Mouse (Mus musculus): ENCODE data around the gene Rab3ip. TPM values are rescaled to one million over a fixed set of nuclear protein-coding genes. Genes with fewer than 3 reads are reported as not detected.

The Rab3ip gene
- polyA plus RNA-seq, 1 experiment from 2014 or later: 42.6 TPM

- H3K4me1 ChIP-seq: no peaks in the 10 kb centered on the region
- no peak for ATAC-seq (ENCODE audit: low FRiP score)
- H3K27me3 ChIP-seq: no peaks in the 10 kb centered on the region
- 95% methylated on average over 9 of the region's 9 CpGs for WGBS
- no peak overlapping the region for H3K27ac ChIP-seq
- H3K4me2 ChIP-seq: no peak overlapping the region
- no peak overlapping the region for H3K9ac ChIP-seq
- H3K4me3 ChIP-seq (replicated peaks): no peak overlapping the region
- H3K36me3 ChIP-seq (replicated peaks): peaks cover 77% of the 10 kb centered on the region
- H3K9me3 ChIP-seq: no peaks in the 10 kb centered on the region
Observed at GRCm38 (mm10) chr10:116912850-116913249, 37.7 kb downstream of the Rab3ip start.

- Histone ChIP-seq H3K9ac (no peak overlapping the region), H3K4me1 (no peaks in the 10 kb centered on the region), H3K4me2 (no peak overlapping the region), H3K36me3 (replicated peaks) (peaks cover 87% of the 10 kb centered on the region), H3K27ac (no peak overlapping the region), H3K4me3 (replicated peaks) (no peak overlapping the region), H3K9me3 (no peaks in the 10 kb centered on the region), H3K27me3 (no peaks in the 10 kb centered on the region)
- ATAC-seq (ENCODE audit: low FRiP score): no peak
- 87% methylated on average over 15 of the region's 15 CpGs for WGBS
Observed at GRCm38 (mm10) chr10:116908901-116909642, 41.5 kb downstream of the Rab3ip start.

GRCm38 (mm10) chr10:116906794-116907193, 43.8 kb downstream of the Rab3ip start:
- Histone ChIP-seq H3K36me3 (replicated peaks) (peaks cover 69% of the 10 kb centered on the region), H3K4me1 (no peaks in the 10 kb centered on the region), H3K9me3 (no peaks in the 10 kb centered on the region), H3K4me2 (no peak overlapping the region), H3K27me3 (no peaks in the 10 kb centered on the region), H3K27ac (no peak overlapping the region), H3K4me3 (replicated peaks) (no peak overlapping the region), H3K9ac (no peak overlapping the region)
- 96% methylated on average over 9 of the region's 9 CpGs for WGBS
- no peak for ATAC-seq (ENCODE audit: low FRiP score)

- 91% methylated on average over 10 of the region's 10 CpGs for WGBS
- H3K4me1 ChIP-seq: no peaks in the 10 kb centered on the region
- no peak overlapping the region for H3K27ac ChIP-seq
- H3K36me3 ChIP-seq (replicated peaks): peaks cover 48% of the 10 kb centered on the region
- no peak overlapping the region for H3K4me3 ChIP-seq (replicated peaks)
- no peak overlapping the region for H3K9ac ChIP-seq
- no peak for ATAC-seq (ENCODE audit: low FRiP score)
- no peak overlapping the region for H3K4me2 ChIP-seq
- H3K9me3 ChIP-seq: no peaks in the 10 kb centered on the region
- no peaks in the 10 kb centered on the region for H3K27me3 ChIP-seq
Observed at GRCm38 (mm10) chr10:116904503-116904908, 46.1 kb downstream of the Rab3ip start.

DNA sequence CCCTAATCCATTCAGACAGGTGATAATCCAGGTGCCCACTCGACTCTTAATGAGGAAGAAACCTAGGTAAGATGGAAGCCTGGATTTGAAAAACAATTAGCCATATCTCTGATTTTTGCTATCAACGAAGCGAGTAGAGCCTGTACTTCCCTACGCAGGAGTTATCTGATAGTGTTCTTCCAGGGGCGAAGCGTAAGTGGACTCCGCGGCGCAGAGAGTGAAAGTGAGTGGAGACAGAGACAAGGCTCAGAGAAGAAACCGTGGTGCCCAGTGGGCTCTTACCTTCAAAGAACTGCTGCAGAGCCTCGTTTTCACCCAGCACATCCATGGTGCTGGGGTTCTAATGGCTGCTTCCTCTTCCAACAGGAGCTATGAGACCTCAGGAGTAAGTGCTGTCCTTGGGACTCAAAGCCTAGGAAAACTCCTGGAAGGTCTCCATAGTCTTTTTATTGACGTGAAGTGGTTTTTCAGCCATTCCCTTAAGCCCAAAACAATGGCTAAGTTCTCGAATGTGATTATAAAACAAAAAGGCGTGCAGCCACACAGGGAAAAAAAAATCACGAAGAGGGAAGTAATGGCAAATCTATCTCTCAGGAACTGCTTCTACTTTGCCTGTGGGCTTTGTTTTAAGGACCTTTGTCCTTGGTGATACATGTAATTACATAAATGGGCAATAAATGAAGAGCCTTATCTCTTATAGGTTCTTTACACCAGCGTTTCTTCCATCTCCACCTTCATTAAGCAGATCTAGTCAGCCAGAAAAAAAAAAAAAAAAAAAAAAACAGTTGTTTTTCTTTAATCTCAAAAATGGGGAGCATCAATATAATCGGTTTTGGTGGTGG, 54.0 kb downstream of the Rab3ip start, which contains the start of gene Myrfl:
TSS of gene Myrfl (minus strand) at position 584 of the 842 bp plus-strand sequence.
- H3K36me3 ChIP-seq (replicated peaks): no peaks in the 10 kb centered on the region
- no peak for ATAC-seq (ENCODE audit: low FRiP score)
- H3K4me3 ChIP-seq (replicated peaks): no peak within 1 kb of the TSS
- H3K9me3 ChIP-seq: no peaks in the 10 kb centered on the region
- H3K4me2 ChIP-seq: no peak within 1 kb of the TSS
- no peak within 1 kb of the TSS for H3K27ac ChIP-seq
- H3K9ac ChIP-seq: no peak within 1 kb of the TSS
- H3K4me1 ChIP-seq: no peaks in the 10 kb centered on the region
- WGBS: 77% methylated on average over 17 of the region's 17 CpGs
- H3K27me3 ChIP-seq: no peaks in the 10 kb centered on the region

DNA sequence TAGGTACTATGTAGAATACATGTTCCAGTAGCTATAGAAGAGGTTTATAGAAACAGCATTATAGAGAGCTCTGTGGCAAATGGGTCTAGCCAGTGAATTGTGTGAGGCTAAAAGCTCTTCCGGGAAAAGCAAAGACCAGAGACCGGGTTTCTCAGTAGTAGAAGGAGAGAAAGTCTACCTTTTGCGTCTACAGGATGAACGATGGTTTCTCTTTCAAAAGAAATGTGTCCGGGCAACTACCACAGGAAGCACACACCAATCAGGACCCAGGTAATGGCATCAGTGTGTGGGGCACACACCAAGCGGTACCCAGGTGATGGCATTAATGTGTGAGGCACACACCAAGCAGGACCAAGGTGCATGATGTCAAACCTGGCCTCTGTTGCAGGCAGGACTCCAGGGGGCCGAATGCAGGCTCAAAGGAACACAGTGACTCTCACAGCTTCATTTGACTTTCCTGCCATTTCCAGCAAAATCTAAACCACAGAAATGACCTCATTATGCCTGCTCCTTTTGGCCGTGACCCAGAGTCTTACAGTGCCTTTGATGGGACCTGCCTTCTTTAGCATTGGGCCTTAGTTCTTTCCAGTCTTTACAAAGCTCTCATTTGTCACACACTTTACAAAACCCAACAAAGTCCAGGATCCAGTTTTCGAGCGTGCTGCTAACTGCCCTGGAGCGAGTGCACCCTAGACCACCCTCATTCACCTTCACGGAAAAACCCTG, 55.3 kb downstream of the Rab3ip start:
- Histone ChIP-seq H3K27ac (no peak overlapping the region), H3K36me3 (replicated peaks) (no peaks in the 10 kb centered on the region), H3K9ac (no peak overlapping the region), H3K9me3 (no peaks in the 10 kb centered on the region), H3K4me3 (replicated peaks) (no peak overlapping the region), H3K4me2 (no peak overlapping the region), H3K27me3 (no peaks in the 10 kb centered on the region), H3K4me1 (no peaks in the 10 kb centered on the region)
- ATAC-seq (ENCODE audit: low FRiP score): no peak
- WGBS: 90% methylated on average over 12 of the region's 12 CpGs

GRCm38 (mm10) chr10:116894540-116894939, 56.0 kb downstream of the Rab3ip start:
- 71% methylated on average over 6 of the region's 6 CpGs for WGBS
- no peak overlapping the region for H3K27ac ChIP-seq
- no peak overlapping the region for H3K4me2 ChIP-seq
- H3K4me3 ChIP-seq (replicated peaks): no peak overlapping the region
- H3K9ac ChIP-seq: no peak overlapping the region
- no peaks in the 10 kb centered on the region for H3K9me3 ChIP-seq
- no peaks in the 10 kb centered on the region for H3K36me3 ChIP-seq (replicated peaks)
- ATAC-seq (ENCODE audit: low FRiP score): no peak
- no peaks in the 10 kb centered on the region for H3K27me3 ChIP-seq
- no peaks in the 10 kb centered on the region for H3K4me1 ChIP-seq

- Histone ChIP-seq H3K4me1 (no peaks in the 10 kb centered on the region), H3K9me3 (no peaks in the 10 kb centered on the region), H3K9ac (no peak overlapping the region), H3K4me2 (no peak overlapping the region), H3K4me3 (replicated peaks) (no peak overlapping the region), H3K36me3 (replicated peaks) (no peaks in the 10 kb centered on the region), H3K27ac (no peak overlapping the region), H3K27me3 (no peaks in the 10 kb centered on the region)
- WGBS: 26% methylated on average over 3 of the region's 3 CpGs
- ATAC-seq (ENCODE audit: low FRiP score): no peak
Observed at GRCm38 (mm10) chr10:116893753-116894152, 56.8 kb downstream of the Rab3ip start.

DNA sequence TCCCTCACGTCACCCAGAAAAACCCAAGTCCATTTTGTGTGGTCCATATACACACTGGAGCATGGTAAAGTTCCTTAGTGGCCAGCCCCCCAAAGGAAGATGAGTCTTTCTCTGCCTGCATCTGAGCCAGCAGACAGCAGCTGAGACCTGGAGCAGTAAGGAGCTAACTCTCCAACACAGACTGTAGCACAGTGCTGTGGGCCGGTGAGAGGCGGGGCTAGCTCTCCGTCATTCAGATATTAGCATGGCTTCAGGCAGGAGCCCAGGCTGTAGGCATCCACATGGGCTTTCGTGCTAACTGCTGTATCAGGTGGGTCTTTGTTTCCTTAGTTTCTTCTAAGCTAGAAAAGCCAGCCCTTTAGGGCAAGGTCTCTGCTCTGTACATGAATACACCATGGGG, 60.0 kb downstream of the Rab3ip start:
- Histone ChIP-seq H3K4me1 (no peaks in the 10 kb centered on the region), H3K4me2 (no peak overlapping the region), H3K27ac (no peak overlapping the region), H3K9me3 (no peaks in the 10 kb centered on the region), H3K9ac (no peak overlapping the region), H3K36me3 (replicated peaks) (no peaks in the 10 kb centered on the region), H3K4me3 (replicated peaks) (no peak overlapping the region), H3K27me3 (no peaks in the 10 kb centered on the region)
- 46% methylated on average over 5 of the region's 5 CpGs for WGBS
- peak; percentile 64; the same call in 1 of the 2 replicates for ATAC-seq (ENCODE audit: low FRiP score)

DNA sequence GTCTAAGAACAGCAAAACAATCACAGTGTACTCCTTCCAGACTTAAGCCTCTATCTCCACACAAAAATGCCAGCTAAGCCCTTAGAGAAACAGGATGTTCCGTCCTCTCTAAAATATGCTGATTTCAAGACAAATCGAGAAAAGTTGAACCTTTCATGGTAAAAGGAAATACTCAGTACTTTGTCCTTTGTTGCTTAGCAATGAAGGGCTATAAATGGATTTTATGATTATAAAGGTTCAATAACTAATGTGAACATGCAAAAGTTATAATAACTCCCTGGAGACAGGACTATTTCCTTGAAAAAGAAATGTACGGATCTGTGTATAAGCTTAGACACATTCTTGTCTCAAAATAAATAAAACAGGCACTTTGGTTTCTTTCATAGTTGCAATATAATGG, 66.0 kb downstream of the Rab3ip start:
- no peak for ATAC-seq (ENCODE audit: low FRiP score)

GRCm38 (mm10) chr10:116883531-116883930, 67.0 kb downstream of the Rab3ip start:
- WGBS: 71% methylated on average over 5 of the region's 5 CpGs
- Histone ChIP-seq H3K27me3 (no peaks in the 10 kb centered on the region), H3K9me3 (no peaks in the 10 kb centered on the region), H3K36me3 (replicated peaks) (no peaks in the 10 kb centered on the region), H3K27ac (no peak overlapping the region), H3K9ac (no peak overlapping the region), H3K4me3 (replicated peaks) (no peak overlapping the region), H3K4me1 (no peaks in the 10 kb centered on the region), H3K4me2 (no peak overlapping the region)
- ATAC-seq (ENCODE audit: low FRiP score): no peak

More for the DNA sequence above, 66.0 kb downstream of the Rab3ip start:
- Histone ChIP-seq H3K4me1 (no peaks in the 10 kb centered on the region), H3K9ac (no peak overlapping the region), H3K36me3 (replicated peaks) (no peaks in the 10 kb centered on the region), H3K4me3 (replicated peaks) (no peak overlapping the region), H3K4me2 (no peak overlapping the region), H3K27ac (no peak overlapping the region), H3K9me3 (no peaks in the 10 kb centered on the region), H3K27me3 (no peaks in the 10 kb centered on the region)
- 86% methylated on average over 3 of the region's 3 CpGs for WGBS

GRCm38 (mm10) chr10:116877436-116877835, 73.1 kb downstream of the Rab3ip start:
- WGBS: 87% methylated on average over 4 of the region's 4 CpGs
- ATAC-seq (ENCODE audit: low FRiP score): no peak
- no peak overlapping the region for H3K4me2 ChIP-seq

More at GRCm38 (mm10) chr10:116877436-116877835, 73.1 kb downstream of the Rab3ip start:
- no peak overlapping the region for H3K9ac ChIP-seq
- no peaks in the 10 kb centered on the region for H3K27me3 ChIP-seq
- H3K9me3 ChIP-seq: no peaks in the 10 kb centered on the region
- H3K4me3 ChIP-seq (replicated peaks): no peak overlapping the region
- no peaks in the 10 kb centered on the region for H3K4me1 ChIP-seq
- H3K36me3 ChIP-seq (replicated peaks): no peaks in the 10 kb centered on the region
- no peak overlapping the region for H3K27ac ChIP-seq

Measured in forebrain, embryonic 12.5 days (tissue).